Mouse (Mus musculus) limb, embryonic 13.5 days (tissue): ENCODE results near the gene Krt10. TPM values are rescaled to one million over a fixed set of nuclear protein-coding genes. Genes with fewer than 3 reads are reported as not detected.

Experiments
- ATAC-seq: fragments of 200-750 bp; cut with Nextera tagmentation; 2 replicates; pipeline ENCODE4 v1.8.0; 2017; ENCODE audit warnings: low read depth, moderate number of reproducible peaks, moderate TSS enrichment; ENCODE audit not compliant: low FRiP score
- H3K27ac ChIP-seq: fragments of 300-500 bp; sonication (generic); 2 replicates; pipeline ENCODE4 v1.5.1; 2015; ENCODE audit warnings: inconsistent platforms, mild to moderate bottlenecking, moderate library complexity
- H3K27me3 ChIP-seq: fragments of 300-500 bp; sonication (generic); 2 replicates; pipeline ENCODE4 v1.6.1; 2015; ENCODE audit warnings: mild to moderate bottlenecking, inconsistent platforms
- H3K36me3 ChIP-seq: fragments of 300-500 bp; sonication (generic); 2 replicates; pipeline ENCODE4 v1.6.1; 2015; ENCODE audit warnings: inconsistent platforms, mild to moderate bottlenecking, moderate library complexity
- H3K4me1 ChIP-seq: fragments of 300-500 bp; sonication (generic); 2 replicates; pipeline ENCODE4 v1.6.1; 2015; ENCODE audit warnings: inconsistent platforms
- H3K4me2 ChIP-seq: fragments of 300-500 bp; sonication (generic); replicated peaks from 2 replicates; pipeline ENCODE4 v1.6.1; 2015; ENCODE audit warnings: inconsistent platforms, mild to moderate bottlenecking, moderate library complexity
- H3K4me3 ChIP-seq: fragments of 300-500 bp; sonication (generic); 2 replicates; pipeline ENCODE4 v1.5.1; 2015; ENCODE audit warnings: moderate library complexity, mild to moderate bottlenecking, inconsistent platforms
- H3K9ac ChIP-seq: fragments of 300-500 bp; sonication (generic); 2 replicates; pipeline ENCODE4 v1.6.1; 2015; ENCODE audit warnings: mild to moderate bottlenecking, inconsistent platforms
- H3K9me3 ChIP-seq: fragments of 300-500 bp; sonication (generic); 2 replicates; pipeline ENCODE4 v1.6.1; 2016; ENCODE audit warnings: inconsistent platforms
- WGBS: fragments of 180-500 bp; shearing (Covaris S2); methylation state at CpG from one replicate; pipeline ENCODE4 v1.1.7; 2015; 5-methylcytosine and 5-hydroxymethylcytosine counted together
- polyA plus RNA-seq: library from polyadenylated mRNA; unstranded; fragments of >200 nt; fragmentation: Nextera tagmentation; extraction: Ambion mirVana; gene quantifications from 2 replicates; pipeline ENCODE4 v1.2.1, GENCODE M21; 2015

Gene Krt10
- polyA plus RNA-seq, 1 experiment from 2014 or later = 30.8 TPM

DNA sequence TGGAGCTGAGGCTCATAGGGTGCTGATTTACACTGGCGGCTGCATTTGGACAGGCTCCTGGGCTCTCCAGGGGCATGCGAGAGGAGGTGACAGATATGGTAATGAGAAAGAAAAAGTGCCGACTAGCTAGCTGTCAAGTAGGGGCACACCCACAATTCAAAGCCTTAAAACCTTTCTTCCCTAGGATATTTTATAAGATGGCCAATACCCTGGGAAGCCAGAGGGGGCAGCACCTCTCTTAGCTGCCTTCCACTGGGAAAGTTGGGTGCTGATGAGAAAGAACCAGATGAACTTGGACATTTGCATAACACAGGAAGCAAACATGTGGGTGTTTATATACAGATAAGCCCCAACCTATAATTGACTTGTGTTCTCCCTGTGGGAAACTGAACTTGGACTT lies 19.9 kb downstream of the Krt10 start:
- H3K36me3 ChIP-seq = no peaks in the 10 kb centered on the region
- H3K4me1 ChIP-seq = no peaks in the 10 kb centered on the region
- WGBS = 7% methylated on average over 3 of the region's 3 CpGs
- no peak overlapping the region for H3K4me2 ChIP-seq
- H3K9me3 ChIP-seq = no peaks in the 10 kb centered on the region
- H3K27ac ChIP-seq = no peak overlapping the region
- H3K4me3 ChIP-seq = no peak overlapping the region
- H3K27me3 ChIP-seq = no peaks in the 10 kb centered on the region
- no peak overlapping the region for H3K9ac ChIP-seq
- no peak for ATAC-seq

DNA sequence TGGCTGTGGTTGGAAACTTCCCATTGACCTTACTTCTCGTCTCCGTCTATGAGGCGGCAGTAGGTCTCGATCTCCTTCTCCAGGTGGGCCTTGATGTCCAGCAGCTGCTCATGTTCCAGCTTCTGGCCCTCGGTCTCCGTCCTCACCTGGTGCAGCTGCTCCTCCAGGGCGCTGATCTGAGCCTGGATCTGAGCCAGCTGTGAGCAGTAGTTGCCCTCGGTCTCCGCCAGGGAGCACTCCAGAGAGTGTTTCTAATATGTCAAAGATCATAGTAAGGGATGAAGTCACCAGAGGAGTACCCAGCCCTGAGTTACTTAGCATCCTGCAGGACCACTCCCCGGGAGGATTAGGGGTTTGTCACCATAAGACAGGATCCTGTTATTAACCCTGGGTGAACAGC lies 22.4 kb downstream of the Krt10 start:
- H3K9me3 ChIP-seq = no peaks in the 10 kb centered on the region
- H3K27ac ChIP-seq = no peak overlapping the region
- H3K36me3 ChIP-seq = no peaks in the 10 kb centered on the region
- no peak overlapping the region for H3K4me2 ChIP-seq
- WGBS = 35% methylated on average over 10 of the region's 10 CpGs
- H3K4me1 ChIP-seq = no peaks in the 10 kb centered on the region
- no peak overlapping the region for H3K4me3 ChIP-seq
- H3K9ac ChIP-seq = no peak overlapping the region
- H3K27me3 ChIP-seq = no peaks in the 10 kb centered on the region
- no peak for ATAC-seq

DNA sequence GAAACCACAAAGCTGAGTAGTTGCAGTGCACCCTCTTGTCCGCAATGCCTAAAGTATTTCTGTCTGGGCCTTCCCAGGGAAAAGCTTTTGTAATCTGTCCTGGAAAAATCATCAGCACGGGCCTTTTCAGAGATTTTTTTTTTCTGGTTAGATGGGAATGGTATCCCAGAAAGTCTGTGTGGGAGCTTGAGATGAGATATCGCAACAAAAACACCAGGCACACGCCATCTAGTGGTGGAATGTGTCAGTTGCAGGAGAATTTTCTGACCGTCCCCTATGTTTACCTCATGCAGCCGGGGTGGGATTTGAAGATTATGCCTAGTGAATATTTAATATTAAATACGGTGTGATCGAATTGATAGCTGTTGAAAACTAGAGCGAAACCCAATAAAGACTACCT lies 24.8 kb downstream of the Krt10 start:
- Histone ChIP-seq H3K9me3 (no peaks in the 10 kb centered on the region), H3K36me3 (no peaks in the 10 kb centered on the region), H3K4me1 (no peaks in the 10 kb centered on the region), H3K27me3 (no peaks in the 10 kb centered on the region), H3K27ac (no peak overlapping the region), H3K4me2 (no peak overlapping the region), H3K9ac (no peak overlapping the region), H3K4me3 (no peak overlapping the region)
- WGBS = 21% methylated on average over 9 of the region's 9 CpGs
- ATAC-seq = no peak

DNA sequence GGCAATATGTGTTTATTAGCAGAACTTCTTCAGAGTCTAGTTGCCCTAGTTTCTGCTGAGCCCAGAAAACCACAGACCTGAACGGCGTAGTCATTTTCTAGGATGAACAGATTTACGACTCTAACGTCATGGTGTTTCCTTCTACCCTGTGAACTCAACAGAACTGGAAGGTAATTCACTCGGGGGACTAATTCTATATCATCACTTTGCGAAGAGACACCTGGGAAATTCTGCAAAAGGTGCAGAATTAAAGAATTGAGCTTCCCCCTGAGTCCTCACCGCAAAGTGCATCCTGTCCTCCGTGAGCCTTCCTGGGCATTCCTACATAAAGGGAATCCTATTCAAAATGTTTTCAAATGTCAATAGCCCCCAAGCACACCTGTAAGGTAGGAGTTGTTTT lies 27.7 kb downstream of the Krt10 start:
- no peak overlapping the region for H3K4me2 ChIP-seq
- H3K9me3 ChIP-seq = no peaks in the 10 kb centered on the region
- H3K4me3 ChIP-seq = no peak overlapping the region
- H3K4me1 ChIP-seq = no peaks in the 10 kb centered on the region
- H3K9ac ChIP-seq = no peak overlapping the region
- ATAC-seq = no peak
- H3K27me3 ChIP-seq = no peaks in the 10 kb centered on the region
- no peaks in the 10 kb centered on the region for H3K36me3 ChIP-seq
- no peak overlapping the region for H3K27ac ChIP-seq
- 76% methylated on average over 8 of the region's 8 CpGs for WGBS

DNA sequence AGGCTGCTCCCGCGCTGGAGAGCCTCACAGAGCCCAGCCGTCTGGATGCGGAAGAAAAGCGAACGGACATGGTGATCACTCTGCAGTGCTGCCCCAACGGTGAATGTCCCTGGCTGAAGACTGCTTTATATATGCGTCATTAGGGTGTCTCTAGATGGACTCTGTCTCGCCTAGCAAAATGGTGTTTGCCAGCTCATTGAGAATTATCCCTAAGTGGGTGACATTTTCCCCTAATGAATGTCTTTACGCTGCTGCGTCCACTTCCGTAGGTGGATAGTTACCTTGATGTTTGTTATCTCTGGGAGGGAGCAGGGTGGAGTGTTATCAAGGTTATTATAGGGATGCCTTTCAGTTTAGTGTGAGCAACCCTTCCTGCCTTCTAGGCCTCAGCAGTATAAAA lies 38.2 kb downstream of the Krt10 start, which contains the start of gene Krt27:
Krt27 (minus strand) TSS at position 101 of the 400 bp plus-strand sequence.
- Histone ChIP-seq H3K4me1 (no peaks in the 10 kb centered on the region), H3K9ac (no peak within 1 kb of the TSS), H3K4me3 (no peak within 1 kb of the TSS), H3K27ac (no peak within 1 kb of the TSS), H3K4me2 (no peak within 1 kb of the TSS), H3K9me3 (no peaks in the 10 kb centered on the region), H3K36me3 (no peaks in the 10 kb centered on the region), H3K27me3 (peaks cover 11% of the 10 kb centered on the region; the same call in 1 of the 2 replicates)
- 76% methylated on average over 12 of the region's 12 CpGs for WGBS
- ATAC-seq = no peak

DNA sequence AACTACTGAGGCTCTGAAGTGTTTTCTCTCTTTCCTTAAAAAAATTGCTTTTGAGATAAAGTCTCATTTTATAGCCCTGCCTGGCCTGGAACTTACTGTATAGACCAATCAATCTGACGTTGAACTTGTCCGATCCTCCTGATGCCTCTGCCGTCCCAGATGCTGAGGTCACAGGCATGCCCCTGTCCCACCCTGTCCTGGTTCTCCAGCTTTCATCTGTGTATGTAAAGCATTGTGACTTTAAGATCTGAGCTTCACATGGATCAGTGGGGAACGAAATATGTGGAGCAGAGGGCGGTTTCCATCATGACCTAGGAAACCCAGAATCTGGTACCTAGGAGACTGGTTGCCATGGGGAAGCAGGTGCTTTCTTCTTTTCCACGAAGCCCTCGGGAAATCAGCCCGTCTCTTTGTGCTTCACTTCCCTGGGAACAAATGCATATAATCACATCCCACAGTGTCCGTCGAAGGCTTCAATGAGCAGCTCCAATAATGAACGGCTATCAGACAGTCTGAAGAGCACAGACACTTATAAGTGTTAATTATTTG lies 49.8 kb downstream of the Krt10 start:
- no peak overlapping the region for H3K4me2 ChIP-seq
- no peak overlapping the region for H3K4me3 ChIP-seq

DNA sequence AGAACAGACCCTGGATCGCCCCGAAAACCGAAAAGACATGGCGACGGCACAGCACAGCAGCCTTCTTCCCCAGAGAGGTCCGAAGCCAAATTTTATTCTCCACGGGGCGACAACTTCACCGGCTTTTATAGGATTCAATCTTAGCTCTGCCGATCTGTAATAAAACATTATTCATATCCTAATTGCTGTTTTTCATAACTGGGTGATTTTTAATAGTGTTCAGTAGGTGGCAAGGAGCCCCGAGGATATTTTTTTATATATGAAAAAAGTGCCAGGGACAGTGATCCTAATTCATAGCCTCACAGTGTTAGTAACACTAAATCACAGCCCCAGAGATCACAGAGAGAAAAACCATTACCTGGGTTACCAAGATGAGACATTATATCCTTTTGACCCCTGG lies 51.3 kb downstream of the Krt10 start, which contains the start of gene Krt26:
Krt26 (minus strand) TSS at position 101 of the 400 bp plus-strand sequence.
- no peaks in the 10 kb centered on the region for H3K4me1 ChIP-seq
- H3K4me3 ChIP-seq = no peak within 1 kb of the TSS
- H3K9ac ChIP-seq = no peak within 1 kb of the TSS
- no peaks in the 10 kb centered on the region for H3K36me3 ChIP-seq
- H3K27me3 ChIP-seq = no peaks in the 10 kb centered on the region
- no peak within 1 kb of the TSS for H3K4me2 ChIP-seq
- no peaks in the 10 kb centered on the region for H3K9me3 ChIP-seq
- H3K27ac ChIP-seq = no peak within 1 kb of the TSS
- ATAC-seq = no peak
- 85% methylated on average over 11 of the region's 11 CpGs for WGBS

More for the DNA sequence above, 49.8 kb downstream of the Krt10 start:
- no peaks in the 10 kb centered on the region for H3K4me1 ChIP-seq
- no peaks in the 10 kb centered on the region for H3K27me3 ChIP-seq
- no peaks in the 10 kb centered on the region for H3K36me3 ChIP-seq
- no peak overlapping the region for H3K27ac ChIP-seq
- no peaks in the 10 kb centered on the region for H3K9me3 ChIP-seq
- no peak for ATAC-seq
- H3K9ac ChIP-seq = no peak overlapping the region
- 83% methylated on average over 11 of the region's 11 CpGs for WGBS

Other genes with a start within 250 kb of the Krt10 start
- gene Ccr7, start 234.3 kb downstream of the Krt10 start, polyA plus RNA-seq = 0.39 and 0.83 TPM in 2 replicates
- 327 and 346 TPM in 2 replicates for gene Smarce1, start 158.3 kb downstream of the Krt10 start, polyA plus RNA-seq
- gene Krt222, start 145.3 kb downstream of the Krt10 start, polyA plus RNA-seq = 0.17 and 0.24 TPM in 2 replicates
- gene Krt24, start 104.1 kb downstream of the Krt10 start, polyA plus RNA-seq = 0.78 and 1.1 TPM in 2 replicates
- not detected in 2 replicates for gene Krt25, start 66.4 kb downstream of the Krt10 start, polyA plus RNA-seq
- not detected in 2 replicates for gene Krt26, start 51.4 kb downstream of the Krt10 start, polyA plus RNA-seq
- not detected in 2 replicates for gene Krt27, start 38.3 kb downstream of the Krt10 start, polyA plus RNA-seq
- 0.19 and 0.20 TPM in 2 replicates for gene Krt28, start 14.5 kb downstream of the Krt10 start, polyA plus RNA-seq
- gene Krt12, start 32.9 kb upstream of the Krt10 start, polyA plus RNA-seq = not detected in 2 replicates
- 0.34 and 0.47 TPM in 2 replicates for gene Krt20, start 48.8 kb upstream of the Krt10 start, polyA plus RNA-seq
- 0.28 and 0.33 TPM in 2 replicates for gene Krt23, start 103.8 kb upstream of the Krt10 start, polyA plus RNA-seq
- gene Krt39, start 132.0 kb upstream of the Krt10 start, polyA plus RNA-seq = not detected in 2 replicates
- gene Krt40, start 153.8 kb upstream of the Krt10 start, polyA plus RNA-seq = not detected in 2 replicates
- not detected in 2 replicates for gene Krtap3-3, start 161.5 kb upstream of the Krt10 start, polyA plus RNA-seq
- gene Krtap3-2, start 167.5 kb upstream of the Krt10 start, polyA plus RNA-seq = not detected in 2 replicates
- not detected in 2 replicates for gene Gm11939, start 170.1 kb upstream of the Krt10 start, polyA plus RNA-seq
- gene Krtap3-1, start 177.3 kb upstream of the Krt10 start, polyA plus RNA-seq = not detected in 2 replicates
- not detected in 2 replicates for gene Krtap1-5, start 191.7 kb upstream of the Krt10 start, polyA plus RNA-seq
- gene Krtap1-4, start 194.3 kb upstream of the Krt10 start, polyA plus RNA-seq = not detected in 2 replicates
- gene Krtap1-3, start 202.0 kb upstream of the Krt10 start, polyA plus RNA-seq = not detected in 2 replicates
- not detected in 2 replicates for gene Krtap9-3, start 208.7 kb upstream of the Krt10 start, polyA plus RNA-seq
- gene Gm11938, start 213.9 kb upstream of the Krt10 start, polyA plus RNA-seq = not detected in 2 replicates
- gene Gm11937, start 220.8 kb upstream of the Krt10 start, polyA plus RNA-seq = not detected in 2 replicates
- gene Krtap2-4, start 225.5 kb upstream of the Krt10 start, polyA plus RNA-seq = not detected in 2 replicates
- gene Gm11562, start 231.1 kb upstream of the Krt10 start, polyA plus RNA-seq = not detected in 2 replicates
- gene Krtap4-1, start 238.9 kb upstream of the Krt10 start, polyA plus RNA-seq = not detected in 2 replicates
- gene Krtap4-2, start 245.7 kb upstream of the Krt10 start, polyA plus RNA-seq = not detected in 2 replicates